In genomic region chr3:29036146-29036545, GRCm38 (mm10) we compare ENCODE assay signal across 11 mouse cellular contexts. TPM values are rescaled to one million over a fixed set of nuclear protein-coding genes. Genes with fewer than 3 reads are reported as not detected.
A peak's percentile ranks its signal among the peaks of the same experiment; 100 is the strongest.
DNase-seq lines count a peak whose midpoint lies in the region; ATAC-seq and TF ChIP-seq lines count a peak whose summit lies in the region.
"Had no signal": no experiment of that assay in that cellular context is flagged by ENCODE, and none has a peak within 500 bp of the region (broad histone marks: within the 10 kb centered on the region; RNA-seq: fewer than 3 reads in every experiment).

No protein-coding gene starts in this region.

- no peak overlapping the region for H3K9ac ChIP-seq in neural tube, embryonic 11.5 days (ENCODE audit: low read length)
- H3K9ac ChIP-seq in forebrain, postnatal 0 days: no peak overlapping the region
- H3K9ac ChIP-seq: embryonic facial prominence, embryonic 15.5 days; limb, embryonic 13.5 days; stomach, embryonic 15.5 days had no signal

- H3K36me3 ChIP-seq in neural tube, embryonic 11.5 days (ENCODE audit: control insufficient read depth, insufficient read depth, low read length): no peaks in the 10 kb centered on the region
- no peaks in the 10 kb centered on the region for H3K36me3 ChIP-seq in forebrain, postnatal 0 days (ENCODE audit: insufficient read depth)
- H3K36me3 ChIP-seq: embryonic facial prominence, embryonic 15.5 days; limb, embryonic 13.5 days; stomach, embryonic 15.5 days had no signal

- WGBS in neural tube, embryonic 11.5 days: 4% methylated on average over 3 of the region's 3 CpGs
- 4% methylated on average over 3 of the region's 3 CpGs for WGBS in forebrain, postnatal 0 days

- H3K4me2 ChIP-seq in neural tube, embryonic 11.5 days (ENCODE audit: low read depth): no peak overlapping the region
- H3K4me2 ChIP-seq in forebrain, postnatal 0 days (ENCODE audit: low read depth): no peak overlapping the region
- H3K4me2 ChIP-seq: embryonic facial prominence, embryonic 15.5 days; limb, embryonic 13.5 days; stomach, embryonic 15.5 days had no signal

- peak; percentile 86 for TF ChIP-seq CTCF in forebrain, postnatal 0 days (IDR thresholded peaks at IDR 0.05; ENCODE audit: low read depth)

- no peak overlapping the region for H3K4me3 ChIP-seq in neural tube, embryonic 11.5 days (ENCODE audit: low read depth, low read length)
- H3K4me3 ChIP-seq in forebrain, postnatal 0 days (ENCODE audit: low read depth, low read length): no peak overlapping the region
- H3K4me3 ChIP-seq: embryonic facial prominence, embryonic 15.5 days; limb, embryonic 13.5 days; stomach, embryonic 15.5 days had no signal

- peak; percentile 19 for DNase-seq in adrenal gland, adult 2 months
- no peak for DNase-seq in adrenal gland, adult 8-10 months
- DNase-seq in neural tube, embryonic 11.5 days (ENCODE audit: low spot score): peak; percentile 49
- no peak for DNase-seq in neural tube, embryonic 10.5 days (ENCODE audit: extremely low spot score, low spot score)
- peak; percentile 87 for DNase-seq in forebrain, postnatal 0 days
- DNase-seq in left cerebral cortex, postnatal 14 days (ENCODE audit: low spot score in 2 of 2): peak; percentile 54 to 71
- DNase-seq in retina, adult 2 months (ENCODE audit: low read depth, low spot score): peak; percentile 8

- ATAC-seq in neural tube, embryonic 11.5 days (ENCODE audit: insufficient read depth, low FRiP score, low TSS enrichment): no peak
- ATAC-seq in forebrain, postnatal 0 days: peak; percentile 77
- ATAC-seq in activated CD4-positive, CD25-positive, alpha-beta regulatory T cell, adult 4 months: no peak

- no peaks in the 10 kb centered on the region for H3K9me3 ChIP-seq in neural tube, embryonic 11.5 days (ENCODE audit: control insufficient read depth, low read length)
- no peaks in the 10 kb centered on the region for H3K9me3 ChIP-seq in forebrain, postnatal 0 days (ENCODE audit: low read length)
- H3K9me3 ChIP-seq: embryonic facial prominence, embryonic 15.5 days; limb, embryonic 13.5 days; stomach, embryonic 15.5 days had no signal

- no peak overlapping the region for H3K27ac ChIP-seq in neural tube, embryonic 11.5 days (ENCODE audit: low read depth, low read length)
- H3K27ac ChIP-seq in forebrain, postnatal 0 days (ENCODE audit: low read depth, low read length): no peak overlapping the region
- H3K27ac ChIP-seq: embryonic facial prominence, embryonic 15.5 days; limb, embryonic 13.5 days; stomach, embryonic 15.5 days had no signal

- no peaks in the 10 kb centered on the region for H3K27me3 ChIP-seq in neural tube, embryonic 11.5 days (ENCODE audit: control insufficient read depth, insufficient read depth, low read length)
- H3K27me3 ChIP-seq in forebrain, postnatal 0 days (ENCODE audit: insufficient read depth, low read length): no peaks in the 10 kb centered on the region
- H3K27me3 ChIP-seq: embryonic facial prominence, embryonic 15.5 days; limb, embryonic 13.5 days; stomach, embryonic 15.5 days had no signal

- intact Hi-C loops in left cerebral cortex, postnatal 14 days (cut with DNase I): loop anchor here (2.0 kb wide), 1 partner anchor 691 kb away; no protein-coding TSS in a partner anchor

- H3K4me1 ChIP-seq in neural tube, embryonic 11.5 days (ENCODE audit: control insufficient read depth, insufficient read depth, low read length): no peaks in the 10 kb centered on the region
- no peaks in the 10 kb centered on the region for H3K4me1 ChIP-seq in forebrain, postnatal 0 days (ENCODE audit: insufficient read depth)
- H3K4me1 ChIP-seq: embryonic facial prominence, embryonic 15.5 days; stomach, embryonic 15.5 days had no signal

RNA-seq across cellular contexts. Expression of gene Egfem1, which starts 45.7 kb away (rescaled TPM):
- total RNA-seq in adrenal gland, adult 2 months (2021): not detected
- polyA plus RNA-seq in adrenal gland, adult 2 months (2012; rRNA removed): 0.18 and 0.32 TPM in 2 replicates
- under 1 TPM in 2 of 4 experiments, not detected in 2; 0.18 to 0.21 TPM for total RNA-seq in adrenal gland, adult 8-10 months (2022)
- polyA plus RNA-seq in neural tube, embryonic 11.5 days (2014; fragmentation: Nextera tagmentation; extraction: Ambion mirVana): 4.4 and 5.1 TPM in 2 replicates
- 14.3 and 21.8 TPM in 2 replicates for total RNA-seq in forebrain, postnatal 0 days (2014; rRNA removed)
- 4.6 and 5.0 TPM in 2 replicates for polyA plus RNA-seq in forebrain, postnatal 0 days (2015; fragmentation: Nextera tagmentation; extraction: Ambion mirVana)
- 10 to 100 TPM; 12.1 to 14.1 TPM for total RNA-seq in left cerebral cortex, postnatal 14 days (2021)
- not detected for polyA plus RNA-seq in activated CD4-positive, CD25-positive, alpha-beta regulatory T cell, adult 4 months (2017; shearing (Covaris generic))

Comparison
In these comparisons a context has a peak if more than half of its experiments do, and no peak if none do; other contexts are left out.
1. DNase-seq: peak in adrenal gland, adult 2 months (single experiment), neural tube, embryonic 11.5 days (single experiment), forebrain, postnatal 0 days (single experiment), left cerebral cortex, postnatal 14 days (2 of 2) and retina, adult 2 months (single experiment); none in adrenal gland, adult 8-10 months (single experiment) and neural tube, embryonic 10.5 days (single experiment).
2. RNA of gene Egfem1, which starts 45.7 kb away (total RNA-seq): 14.3 to 21.8 TPM in forebrain, postnatal 0 days and 12.1 to 14.1 TPM in left cerebral cortex, postnatal 14 days; 0.18 to 0.21 TPM in adrenal gland, adult 8-10 months and not detected in adrenal gland, adult 2 months; every median in the first group is over 10 times any median in the second.